Mouse (Mus musculus) forebrain, embryonic 12.5 days (tissue): ENCODE data around the gene Plppr3. TPM values are rescaled to one million over a fixed set of nuclear protein-coding genes. Genes with fewer than 3 reads are reported as not detected.

Source experiments
- ATAC-seq: fragments of 200-750 bp; cut with Nextera tagmentation; 2 replicates; pipeline ENCODE4 v1.8.0; 2017; ENCODE audit warnings: moderate TSS enrichment; ENCODE audit not compliant: low FRiP score
- H3K27ac ChIP-seq: fragments of 300-500 bp; sonication (generic); 2 replicates; pipeline ENCODE4 v1.5.1; 2016; ENCODE audit warnings: mild to moderate bottlenecking
- H3K27me3 ChIP-seq: fragments of 300-500 bp; sonication (generic); 2 replicates; pipeline ENCODE4 v1.6.1; 2016; ENCODE audit warnings: mild to moderate bottlenecking
- H3K36me3 ChIP-seq: fragments of 300-500 bp; sonication (generic); replicated peaks from 2 replicates; pipeline ENCODE4 v1.6.1; 2016; ENCODE audit warnings: mild to moderate bottlenecking
- H3K4me1 ChIP-seq: fragments of 300-500 bp; sonication (generic); 2 replicates; pipeline ENCODE4 v1.6.1; 2016
- H3K4me2 ChIP-seq: fragments of 300-500 bp; sonication (generic); 2 replicates; pipeline ENCODE4 v1.6.1; 2016; ENCODE audit warnings: mild to moderate bottlenecking, moderate library complexity
- H3K4me3 ChIP-seq: fragments of 300-500 bp; sonication (generic); replicated peaks from 2 replicates; pipeline ENCODE4 v1.5.1; 2016; ENCODE audit warnings: mild to moderate bottlenecking
- H3K9ac ChIP-seq: fragments of 300-500 bp; sonication (generic); 2 replicates; pipeline ENCODE4 v1.6.1; 2016; ENCODE audit warnings: mild to moderate bottlenecking
- H3K9me3 ChIP-seq: fragments of 300-500 bp; sonication (generic); 2 replicates; pipeline ENCODE4 v1.6.1; 2016
- WGBS: fragments of 180-500 bp; shearing (Covaris S2); methylation state at CpG from one replicate; pipeline ENCODE4 v1.1.7; 2016; 5-methylcytosine and 5-hydroxymethylcytosine counted together
- polyA plus RNA-seq: library from polyadenylated mRNA; unstranded; fragments of >200 nt; fragmentation: Nextera tagmentation; extraction: Ambion mirVana; gene quantifications from 2 replicates; pipeline ENCODE4 v1.2.1, GENCODE M21; 2016

The Plppr3 gene
- polyA plus RNA-seq, 1 experiment from 2014 or later: 223 TPM

DNA sequence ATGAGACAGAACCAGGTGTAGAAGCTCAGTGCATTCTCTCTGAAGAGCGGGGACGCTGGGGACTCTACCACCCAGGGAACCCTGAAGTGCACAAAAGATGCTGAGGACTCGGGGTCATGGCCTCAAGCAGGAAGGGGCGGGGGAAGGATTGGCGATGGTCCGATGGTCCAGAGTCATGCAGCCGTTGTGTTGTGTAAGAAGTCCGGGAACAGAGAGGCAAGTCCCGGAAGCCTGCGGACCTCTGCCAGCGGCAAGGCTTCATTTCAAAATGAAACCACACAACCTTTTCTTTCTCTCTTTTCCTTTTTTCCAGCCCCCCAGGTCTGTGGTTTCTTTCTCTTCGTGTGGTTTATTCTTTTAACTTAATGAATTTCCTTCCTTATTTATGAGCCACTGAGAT, 3.3 kb upstream of the Plppr3 start:
- Histone ChIP-seq H3K36me3 (no peaks in the 10 kb centered on the region), H3K4me2 (no peak overlapping the region)
- WGBS: 48% methylated on average over 12 of the region's 12 CpGs

DNA sequence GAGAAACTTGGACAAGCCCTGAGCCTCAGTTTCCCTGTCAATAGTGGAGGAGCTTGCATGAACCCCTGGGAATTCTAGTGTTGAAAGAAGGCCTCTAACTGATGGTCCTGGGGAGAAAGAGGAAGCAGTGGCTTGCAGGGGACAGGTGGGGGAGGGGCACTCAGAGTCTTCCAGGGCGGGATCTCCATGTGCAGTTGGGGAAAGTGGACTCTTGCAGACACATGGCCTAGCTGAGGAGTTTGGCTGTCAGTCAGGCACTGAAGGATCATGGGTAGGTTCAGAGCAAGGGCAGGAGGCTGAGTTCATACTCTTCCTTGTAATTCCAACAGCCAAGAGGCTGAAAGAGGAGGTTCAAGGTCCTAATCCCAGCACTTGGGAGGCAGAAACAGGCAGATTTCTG, 2.7 kb upstream of the Plppr3 start:
- no peak for ATAC-seq
- peaks cover 30% of the 10 kb centered on the region for H3K4me1 ChIP-seq
- no peak overlapping the region for H3K27ac ChIP-seq
- no peak overlapping the region for H3K4me3 ChIP-seq
- no peak overlapping the region for H3K9ac ChIP-seq
- H3K9me3 ChIP-seq: no peaks in the 10 kb centered on the region
- H3K36me3 ChIP-seq: peaks cover under 1% of the 10 kb centered on the region; the same call in 1 of the 2 replicates
- no peak overlapping the region for H3K4me2 ChIP-seq
- 74% methylated on average over 1 of the region's 1 CpGs for WGBS
- H3K27me3 ChIP-seq: peaks cover 35% of the 10 kb centered on the region

More for the DNA sequence above, 3.3 kb upstream of the Plppr3 start:
- Histone ChIP-seq H3K9me3 (no peaks in the 10 kb centered on the region), H3K27me3 (peaks cover 41% of the 10 kb centered on the region), H3K4me1 (peaks cover 30% of the 10 kb centered on the region), H3K4me3 (no peak overlapping the region), H3K27ac (no peak overlapping the region), H3K9ac (no peak overlapping the region)
- ATAC-seq: no peak

DNA sequence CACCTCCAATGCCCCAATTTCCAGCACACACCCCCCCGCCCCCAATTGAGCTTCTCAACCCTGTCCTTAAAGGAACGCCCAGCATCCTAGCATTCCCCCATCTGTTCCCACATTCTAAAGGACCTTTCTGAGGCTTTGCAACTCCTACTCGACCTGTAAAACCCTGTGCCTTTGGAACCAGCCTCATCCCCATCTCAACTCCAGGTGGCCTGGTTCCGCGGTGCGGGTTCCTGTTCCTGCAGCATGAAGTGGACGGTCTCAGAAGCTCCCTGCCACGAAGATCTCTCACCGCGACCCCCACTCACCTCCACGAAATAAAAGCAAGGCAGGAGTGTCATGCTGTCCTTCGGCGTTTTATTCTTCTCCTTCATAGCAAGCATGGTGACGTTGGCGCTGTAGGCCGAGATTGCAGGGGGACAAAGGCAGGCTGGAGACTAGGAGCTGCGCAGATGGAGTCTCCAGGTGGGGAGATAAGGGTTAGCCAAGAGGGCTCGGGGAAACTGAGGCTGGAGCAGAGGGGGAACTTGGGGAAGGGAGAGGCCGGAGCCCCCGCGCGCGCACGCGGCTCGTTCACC, 632 bp downstream of the Plppr3 start:
- Histone ChIP-seq H3K36me3 (peaks cover 29% of the 10 kb centered on the region), H3K9me3 (no peaks in the 10 kb centered on the region), H3K27me3 (peaks cover 7% of the 10 kb centered on the region; the same call in 1 of the 2 replicates), H3K4me3 (peak overlapping the region; percentile 76), H3K9ac (peak overlapping the region; percentile 95), H3K4me2 (peak overlapping the region; percentile 71), H3K4me1 (peaks cover 44% of the 10 kb centered on the region), H3K27ac (peak overlapping the region; percentile 93)
- ATAC-seq: 0 out of 2 replicates have a peak, but pooled peaks have one; percentile 13
- 1% methylated on average over 26 of the region's 26 CpGs for WGBS

DNA sequence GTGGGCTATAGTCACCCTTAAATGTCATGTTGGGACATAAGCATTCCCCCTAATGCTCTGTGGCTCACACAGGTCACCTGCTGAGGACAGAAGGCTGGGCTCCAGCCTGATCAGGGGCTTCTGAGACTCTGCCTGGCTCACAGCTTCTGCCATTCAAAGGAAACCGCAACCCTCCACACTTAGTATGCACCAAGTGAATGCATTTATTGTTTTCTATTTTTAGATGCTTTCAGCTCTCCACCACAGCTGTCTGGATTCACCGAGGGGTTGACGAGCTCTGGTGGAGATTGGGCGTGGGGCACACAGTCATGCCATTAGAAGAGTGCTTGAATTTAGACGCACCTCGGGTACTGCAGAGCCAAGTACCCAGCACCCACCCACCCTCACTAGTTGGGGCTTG, 1.1 kb downstream of the Plppr3 start:
- Histone ChIP-seq H3K27ac (peak overlapping the region; percentile 93), H3K27me3 (peaks cover 7% of the 10 kb centered on the region; the same call in 1 of the 2 replicates), H3K36me3 (peaks cover 29% of the 10 kb centered on the region), H3K4me2 (peak overlapping the region; percentile 71), H3K4me1 (peaks cover 44% of the 10 kb centered on the region), H3K9me3 (no peaks in the 10 kb centered on the region), H3K9ac (peak overlapping the region; percentile 95), H3K4me3 (peak overlapping the region; percentile 76)
- WGBS: 4% methylated on average over 6 of the region's 6 CpGs
- ATAC-seq: no peak

DNA sequence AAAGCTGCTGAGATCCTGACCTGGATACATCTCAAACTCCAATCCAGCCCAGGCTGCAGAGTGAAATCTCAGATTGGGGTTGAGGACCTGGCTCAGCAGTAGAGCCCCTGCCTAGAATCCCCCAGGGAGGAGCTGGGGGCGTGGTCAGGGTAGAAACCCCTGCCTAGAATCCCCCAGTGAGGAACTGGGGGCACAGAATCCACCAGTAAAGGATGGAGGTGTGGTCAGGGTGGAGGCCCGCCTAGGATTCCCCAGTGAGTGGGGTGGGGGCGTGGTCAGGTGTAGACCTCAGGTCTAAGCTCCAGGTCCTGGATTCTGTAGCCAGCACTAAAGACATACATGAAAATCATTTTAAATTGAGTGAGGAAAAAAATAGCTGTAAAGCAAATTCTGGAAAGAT, 1.6 kb downstream of the Plppr3 start:
- 49% methylated on average over 3 of the region's 3 CpGs for WGBS

DNA sequence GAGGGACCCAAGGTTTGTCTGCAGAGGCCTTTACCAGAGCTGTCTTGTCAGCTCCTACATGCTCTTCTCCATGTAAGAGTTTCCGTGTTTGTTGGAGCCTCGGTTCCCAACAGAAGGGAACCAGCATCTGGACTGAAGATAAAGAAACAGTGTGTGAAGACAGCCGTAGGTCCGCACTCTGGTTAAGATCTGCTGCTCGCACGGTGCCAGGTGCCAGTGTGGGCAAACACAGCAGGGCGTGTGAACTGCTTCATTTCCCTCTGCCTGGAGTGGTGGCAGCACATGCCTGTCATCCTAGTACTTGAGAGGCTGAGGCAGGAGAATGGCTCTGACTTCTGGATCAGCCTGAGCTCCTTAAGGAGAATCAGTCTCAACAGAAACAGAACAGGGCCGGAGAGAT, 2.6 kb downstream of the Plppr3 start:
- peaks cover 44% of the 10 kb centered on the region for H3K4me1 ChIP-seq
- peak overlapping the region; percentile 1; the same call in 1 of the 2 replicates for H3K9ac ChIP-seq

More for the DNA sequence above, 1.6 kb downstream of the Plppr3 start:
- H3K27me3 ChIP-seq: peaks cover 4% of the 10 kb centered on the region; the same call in 1 of the 2 replicates
- H3K4me1 ChIP-seq: peaks cover 44% of the 10 kb centered on the region
- H3K36me3 ChIP-seq: peaks cover 29% of the 10 kb centered on the region
- ATAC-seq: no peak
- H3K9ac ChIP-seq: peak overlapping the region; percentile 95
- H3K27ac ChIP-seq: peak overlapping the region; percentile 93
- peak overlapping the region; percentile 71 for H3K4me2 ChIP-seq
- H3K4me3 ChIP-seq: peak overlapping the region; percentile 76
- H3K9me3 ChIP-seq: no peaks in the 10 kb centered on the region

DNA sequence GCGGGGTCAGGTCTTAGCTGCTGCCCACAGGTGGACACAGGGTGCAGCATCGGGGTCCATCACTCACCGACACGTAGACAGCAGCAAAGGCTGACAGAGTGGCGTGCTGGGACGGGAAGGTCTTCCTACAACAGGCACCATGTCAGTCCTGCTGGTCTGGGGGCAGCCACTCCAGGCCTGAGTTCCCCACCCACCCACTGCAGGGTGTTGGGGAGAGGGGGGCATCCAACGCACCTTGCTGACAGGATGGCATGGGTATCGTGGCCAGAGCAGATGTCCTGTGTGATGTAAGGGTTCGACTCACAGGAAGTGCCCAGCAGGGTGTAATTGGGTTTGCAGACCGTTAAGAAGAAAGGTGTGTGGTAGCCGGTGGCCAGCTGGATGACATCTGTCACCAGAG, 7.8 kb downstream of the Plppr3 start:
- Histone ChIP-seq H3K4me1 (peaks cover 21% of the 10 kb centered on the region), H3K36me3 (peaks cover 83% of the 10 kb centered on the region), H3K27me3 (no peaks in the 10 kb centered on the region), H3K4me2 (no peak overlapping the region), H3K27ac (no peak overlapping the region), H3K9me3 (no peaks in the 10 kb centered on the region), H3K9ac (no peak overlapping the region), H3K4me3 (no peak overlapping the region)
- no peak for ATAC-seq
- 87% methylated on average over 11 of the region's 11 CpGs for WGBS

More for the DNA sequence above, 2.6 kb downstream of the Plppr3 start:
- Histone ChIP-seq H3K4me2 (peak overlapping the region; percentile 71), H3K4me3 (peak overlapping the region; percentile 10; the same call in 1 of the 2 replicates), H3K27ac (no peak overlapping the region), H3K36me3 (peaks cover 37% of the 10 kb centered on the region), H3K27me3 (no peaks in the 10 kb centered on the region), H3K9me3 (no peaks in the 10 kb centered on the region)
- ATAC-seq: no peak
- 83% methylated on average over 8 of the region's 8 CpGs for WGBS

DNA sequence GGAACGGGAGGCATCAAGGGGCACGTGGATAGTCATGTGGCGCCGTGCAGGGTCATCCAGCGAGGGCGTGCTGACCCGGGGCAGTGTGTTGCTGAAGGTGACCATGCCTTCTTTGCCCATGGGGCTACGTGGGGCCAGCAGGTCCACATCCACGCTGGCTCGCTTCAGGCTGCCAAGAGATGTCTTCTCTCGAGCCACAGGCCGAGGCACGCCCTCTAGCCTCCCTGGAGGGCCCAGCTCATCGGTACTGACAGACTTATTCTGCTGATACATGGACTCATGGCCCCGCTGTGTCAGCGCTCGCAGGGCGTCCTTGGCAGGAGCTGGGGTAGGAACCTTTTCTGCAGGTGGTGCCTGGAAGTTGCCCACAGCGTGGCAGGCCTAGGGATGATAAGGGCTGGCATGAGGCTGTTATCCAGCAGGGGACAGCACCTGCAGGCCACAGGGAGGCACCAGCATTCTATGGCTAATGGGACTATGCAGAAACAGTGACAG, 8.6 kb downstream of the Plppr3 start:
- 84% methylated on average over 19 of the region's 19 CpGs for WGBS
- peaks cover 83% of the 10 kb centered on the region for H3K36me3 ChIP-seq
- no peak overlapping the region for H3K9ac ChIP-seq
- H3K4me2 ChIP-seq: no peak overlapping the region
- H3K4me3 ChIP-seq: no peak overlapping the region
- no peaks in the 10 kb centered on the region for H3K9me3 ChIP-seq
- ATAC-seq: no peak
- H3K27me3 ChIP-seq: no peaks in the 10 kb centered on the region
- peaks cover 18% of the 10 kb centered on the region for H3K4me1 ChIP-seq
- peak overlapping the region; percentile 51; the same call in 1 of the 2 replicates for H3K27ac ChIP-seq

DNA sequence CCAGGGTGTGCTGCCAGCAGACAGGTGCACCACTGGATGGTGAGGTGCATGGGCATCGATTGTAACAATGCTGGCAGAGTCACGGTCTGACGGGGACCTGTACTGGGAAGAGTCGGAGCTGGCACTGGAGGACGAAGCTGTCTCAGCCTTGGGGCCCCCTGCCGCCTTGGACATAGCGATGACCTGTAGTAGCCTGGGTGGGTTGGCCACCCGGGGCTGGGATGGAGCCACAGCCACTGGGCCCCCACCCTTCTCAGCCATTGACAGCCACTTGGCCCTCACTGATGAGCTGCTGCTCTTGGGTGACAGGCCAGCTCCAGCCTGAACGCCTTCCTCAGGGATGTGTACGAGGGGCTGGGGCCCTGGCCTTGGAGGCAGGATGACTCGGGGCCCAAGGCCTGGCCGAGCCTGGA, 9.2 kb downstream of the Plppr3 start:
- Histone ChIP-seq H3K27ac (peak overlapping the region; percentile 51), H3K4me3 (no peak overlapping the region), H3K4me2 (no peak overlapping the region), H3K4me1 (peaks cover 22% of the 10 kb centered on the region; the same call in 1 of the 2 replicates), H3K36me3 (peaks cover 86% of the 10 kb centered on the region), H3K27me3 (no peaks in the 10 kb centered on the region), H3K9ac (no peak overlapping the region), H3K9me3 (no peaks in the 10 kb centered on the region)
- 68% methylated on average over 12 of the region's 12 CpGs for WGBS
- 0 out of 2 replicates have a peak, but pooled peaks have one; percentile 12 for ATAC-seq

DNA sequence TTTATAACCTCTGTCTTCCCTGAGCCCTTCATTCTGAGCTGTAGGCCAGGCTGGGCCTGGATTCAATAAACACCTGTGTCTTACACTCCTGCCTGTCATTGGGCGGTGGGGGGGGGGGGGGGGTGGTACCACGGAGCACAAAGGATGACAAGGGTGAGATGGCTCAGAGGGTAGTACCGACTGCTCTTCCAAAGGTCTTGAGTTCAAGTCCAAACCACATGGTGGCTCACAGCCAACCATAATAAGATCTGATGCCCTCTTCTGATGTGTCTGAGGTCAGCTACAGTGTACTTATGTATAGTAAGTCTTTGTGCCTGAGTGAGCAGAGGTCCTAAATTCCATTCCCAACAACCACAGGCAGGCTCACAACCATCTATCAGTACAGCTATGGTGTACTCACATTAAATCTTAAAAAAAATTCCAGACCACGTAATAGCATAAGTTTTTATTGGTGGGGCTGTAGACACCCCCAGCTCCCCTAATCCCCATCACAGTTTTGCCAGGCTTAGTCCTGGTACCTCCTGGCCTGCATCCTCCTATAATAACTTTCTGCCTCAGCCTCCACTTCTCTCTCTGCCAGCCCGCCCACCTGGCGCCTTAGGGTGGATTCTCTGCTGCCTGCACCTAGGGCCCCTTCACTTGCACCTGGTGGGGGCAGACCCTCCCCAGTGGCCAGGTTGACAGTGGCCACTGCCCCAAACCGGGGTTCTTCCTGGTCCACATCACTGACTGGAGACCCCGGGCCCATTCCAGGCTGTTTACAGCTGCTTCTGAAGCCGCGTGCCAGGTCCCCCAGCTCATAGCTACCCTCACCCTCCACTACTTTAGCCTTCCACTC, 9.9 kb downstream of the Plppr3 start:
- Histone ChIP-seq H3K9me3 (no peaks in the 10 kb centered on the region), H3K4me3 (no peak overlapping the region), H3K4me1 (peaks cover 20% of the 10 kb centered on the region; the same call in 1 of the 2 replicates), H3K4me2 (no peak overlapping the region), H3K9ac (no peak overlapping the region), H3K27me3 (no peaks in the 10 kb centered on the region), H3K36me3 (peaks cover 87% of the 10 kb centered on the region), H3K27ac (peak overlapping the region; percentile 51; the same call in 1 of the 2 replicates)
- peak; percentile 28 for ATAC-seq
- 56% methylated on average over 10 of the region's 10 CpGs for WGBS

DNA sequence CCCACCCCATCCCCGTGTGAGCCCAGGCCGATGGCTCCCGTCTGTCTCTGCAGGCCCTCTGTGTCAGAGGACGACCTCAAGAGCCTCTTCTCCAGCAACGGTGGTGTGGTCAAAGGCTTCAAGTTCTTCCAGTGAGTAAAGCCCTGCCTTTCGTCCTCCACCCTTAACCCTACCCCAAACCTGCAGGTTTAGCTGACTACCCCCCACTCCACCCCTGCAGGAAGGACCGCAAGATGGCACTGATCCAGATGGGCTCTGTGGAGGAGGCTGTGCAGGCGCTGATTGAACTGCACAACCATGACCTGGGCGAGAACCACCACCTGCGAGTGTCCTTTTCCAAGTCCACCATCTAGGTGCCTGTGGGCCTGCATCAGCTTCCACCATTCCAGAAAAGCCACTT, 11.5 kb downstream of the Plppr3 start:
- Histone ChIP-seq H3K9ac (no peak overlapping the region), H3K36me3 (peaks cover 96% of the 10 kb centered on the region), H3K4me2 (no peak overlapping the region), H3K27ac (no peak overlapping the region), H3K4me3 (no peak overlapping the region), H3K9me3 (no peaks in the 10 kb centered on the region), H3K27me3 (no peaks in the 10 kb centered on the region), H3K4me1 (peaks cover 23% of the 10 kb centered on the region)
- WGBS: 80% methylated on average over 10 of the region's 10 CpGs
- ATAC-seq: no peak

DNA sequence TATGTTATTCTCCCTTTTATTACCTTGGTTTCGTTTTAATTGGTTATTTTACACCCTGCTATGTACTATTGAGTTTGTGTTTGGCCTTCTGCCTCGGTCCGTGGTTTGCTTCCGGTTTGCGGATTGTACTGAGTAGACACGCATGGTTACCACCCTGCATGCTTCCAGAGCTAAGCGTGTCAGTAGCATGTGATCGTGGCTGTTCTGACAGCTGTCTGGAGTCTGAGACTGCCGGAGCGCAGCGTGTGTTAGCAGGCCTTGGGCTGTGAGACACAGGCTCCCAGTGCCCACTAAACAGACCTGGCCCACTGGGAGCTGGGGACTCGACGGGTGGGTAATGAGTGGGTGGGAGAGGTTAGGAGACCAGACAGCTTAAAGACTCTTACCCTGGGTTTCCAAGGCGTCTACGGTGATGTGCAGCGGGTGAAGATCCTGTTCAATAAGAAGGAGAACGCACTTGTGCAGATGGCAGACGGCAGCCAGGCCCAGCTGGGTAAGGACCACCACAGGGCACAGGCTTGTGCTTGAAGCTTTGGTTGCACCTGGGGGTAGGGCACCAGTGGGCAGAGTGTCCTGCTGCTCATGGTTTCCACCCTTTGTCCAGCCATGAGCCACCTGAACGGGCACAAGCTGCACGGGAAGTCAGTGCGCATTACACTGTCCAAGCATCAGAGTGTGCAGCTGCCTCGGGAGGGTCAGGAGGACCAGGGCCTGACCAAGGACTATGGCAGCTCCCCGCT, 12.2 kb downstream of the Plppr3 start:
- no peak for ATAC-seq
- Histone ChIP-seq H3K4me1 (peaks cover 31% of the 10 kb centered on the region), H3K27me3 (no peaks in the 10 kb centered on the region), H3K36me3 (peaks cover 100% of the 10 kb centered on the region), H3K9ac (no peak overlapping the region), H3K4me2 (no peak overlapping the region), H3K27ac (no peak overlapping the region), H3K9me3 (no peaks in the 10 kb centered on the region), H3K4me3 (no peak overlapping the region)
- WGBS: 83% methylated on average over 23 of the region's 23 CpGs
